Mouse (Mus musculus): Measurements from ENCODE around the gene Noc2l. TPM values are rescaled to one million over a fixed set of nuclear protein-coding genes. Genes with fewer than 3 reads are reported as not detected.

Noc2l gene
- total RNA-seq, 2 experiments from 2014 or later: 73.5 to 76.6 TPM

- Histone ChIP-seq H3K4me3 (peak overlapping the region; percentile 65), H3K27ac (peak overlapping the region; percentile 65)
- peak; percentile 70 to 76 for DNase-seq (ENCODE audit: extremely low spot score in 1 of 2, low spot score in 2 of 2)
- TF ChIP-seq CTCF (IDR thresholded peaks at IDR 0.05): peak; percentile 13; the same call in 1 of the 2 replicates
- intact Hi-C loops (cut with DNase I): loop anchor here (2.0 kb wide), 1 partner anchor 31 kb away; no protein-coding TSS in a partner anchor
These were observed 38.0 kb upstream of the Noc2l start for GRCm38 (mm10) chr4:156197829-156198205.

GRCm38 (mm10) chr4:156200623-156201475 lies 35.0 kb upstream of the Noc2l start, which contains the start of gene Isg15:
TSS of gene Isg15 (minus strand) at chr4:156200818.
- intact Hi-C loops (cut with DNase I): no loop called here
- no peak within 1 kb of the TSS for H3K4me3 ChIP-seq
- H3K27ac ChIP-seq: no peak within 1 kb of the TSS
- TF ChIP-seq CTCF (IDR thresholded peaks at IDR 0.05): no peak
- DNase-seq (ENCODE audit: extremely low spot score in 1 of 2, low spot score in 2 of 2): no peak

GRCm38 (mm10) chr4:156202462-156202893 lies 33.3 kb upstream of the Noc2l start:
- Histone ChIP-seq H3K4me3 (peak overlapping the region; percentile 72), H3K27ac (peak overlapping the region; percentile 55)
- intact Hi-C loops (cut with DNase I): loop anchor here (2.0 kb wide), 1 partner anchor 32 kb away; the partner anchor contains the start of gene Plekhn1
- no peak for TF ChIP-seq CTCF (IDR thresholded peaks at IDR 0.05)
- no peak for DNase-seq (ENCODE audit: extremely low spot score in 1 of 2, low spot score in 2 of 2)

GRCm38 (mm10) chr4:156203001-156203412 lies 32.8 kb upstream of the Noc2l start, which contains the start of gene AW011738:
TSS of gene AW011738 (plus strand) at chr4:156203304.
- TF ChIP-seq CTCF (IDR thresholded peaks at IDR 0.05): no peak
- intact Hi-C loops (cut with DNase I): loop anchor here (2.0 kb wide), 1 partner anchor 32 kb away; the partner anchor contains the start of gene Plekhn1
- H3K4me3 ChIP-seq: peak within 1 kb of the TSS; percentile 72
- DNase-seq (ENCODE audit: extremely low spot score in 1 of 2, low spot score in 2 of 2): peak; percentile 56 to 67
- peak within 1 kb of the TSS; percentile 76 for H3K27ac ChIP-seq

GRCm38 (mm10) chr4:156203413-156204131 lies 32.2 kb upstream of the Noc2l start:
- Histone ChIP-seq H3K4me3 (peak overlapping the region; percentile 72), H3K27ac (peak overlapping the region; percentile 76)
- no peak for TF ChIP-seq CTCF (IDR thresholded peaks at IDR 0.05)
- DNase-seq (ENCODE audit: extremely low spot score in 1 of 2, low spot score in 2 of 2): peak in 1 of 2 experiments; percentile 28
- intact Hi-C loops (cut with DNase I): loop anchor here (2.0 kb wide), 1 partner anchor 31 kb away; the partner anchor contains the start of gene Plekhn1

- Histone ChIP-seq H3K4me3 (no peak overlapping the region), H3K27ac (no peak overlapping the region)
- TF ChIP-seq CTCF (IDR thresholded peaks at IDR 0.05): no peak
- DNase-seq (ENCODE audit: extremely low spot score in 1 of 2, low spot score in 2 of 2): no peak
- intact Hi-C loops (cut with DNase I): no loop called here
These were observed 26.9 kb upstream of the Noc2l start for GRCm38 (mm10) chr4:156208872-156209271.

- no peak for TF ChIP-seq CTCF (IDR thresholded peaks at IDR 0.05)
- intact Hi-C loops (cut with DNase I): no loop called here
- no peak for DNase-seq (ENCODE audit: extremely low spot score in 1 of 2, low spot score in 2 of 2)
- Histone ChIP-seq H3K27ac (no peak overlapping the region; the same call in 1 of the 2 replicates), H3K4me3 (no peak overlapping the region)
These were observed 25.7 kb upstream of the Noc2l start for GRCm38 (mm10) chr4:156209963-156210635.

- no peak for TF ChIP-seq CTCF (IDR thresholded peaks at IDR 0.05)
- H3K4me3 ChIP-seq: no peak overlapping the region
- intact Hi-C loops (cut with DNase I): no loop called here
- H3K27ac ChIP-seq: no peak overlapping the region
- DNase-seq (ENCODE audit: extremely low spot score in 1 of 2, low spot score in 2 of 2): no peak
These were observed 22.7 kb upstream of the Noc2l start for GRCm38 (mm10) chr4:156213134-156213533.

GRCm38 (mm10) chr4:156215649-156216048 lies 20.2 kb upstream of the Noc2l start, which contains the start of gene Perm1:
TSS of gene Perm1 (plus strand) at chr4:156215868.
- no peak for DNase-seq (ENCODE audit: extremely low spot score in 1 of 2, low spot score in 2 of 2)
- TF ChIP-seq CTCF (IDR thresholded peaks at IDR 0.05): no peak
- intact Hi-C loops (cut with DNase I): no loop called here
- no peak within 1 kb of the TSS for H3K27ac ChIP-seq
- no peak within 1 kb of the TSS for H3K4me3 ChIP-seq

- intact Hi-C loops (cut with DNase I): no loop called here
- Histone ChIP-seq H3K4me3 (no peak overlapping the region), H3K27ac (no peak overlapping the region)
- no peak for DNase-seq (ENCODE audit: extremely low spot score in 1 of 2, low spot score in 2 of 2)
- TF ChIP-seq CTCF (IDR thresholded peaks at IDR 0.05): no peak
These were observed 19.6 kb upstream of the Noc2l start for GRCm38 (mm10) chr4:156216196-156216595.

- no peak for DNase-seq (ENCODE audit: extremely low spot score in 1 of 2, low spot score in 2 of 2)
- H3K27ac ChIP-seq: no peak overlapping the region
- TF ChIP-seq CTCF (IDR thresholded peaks at IDR 0.05): no peak
- intact Hi-C loops (cut with DNase I): no loop called here
- H3K4me3 ChIP-seq: no peak overlapping the region
These were observed 18.7 kb upstream of the Noc2l start for GRCm38 (mm10) chr4:156217022-156217669.
